Mouse (Mus musculus): ENCODE results near the gene Tnfrsf4.

- TF ChIP-seq USF1 (IDR thresholded peaks at IDR 0.05; ENCODE audit: low read depth) (no peak), MAX (IDR thresholded peaks at IDR 0.05; ENCODE audit: low read depth) (no peak), POLR2AphosphoS2 (IDR thresholded peaks at IDR 0.05; ENCODE audit: insufficient read length, low read depth) (no peak), REST (IDR thresholded peaks at IDR 0.05; ENCODE audit: insufficient read depth, insufficient read length) (no peak), MYOG (IDR thresholded peaks at IDR 0.05; ENCODE audit: control insufficient read depth in 1 of 3, insufficient read depth in 1 of 3, insufficient read length in 2 of 3, low read depth in 2 of 3) (no peak), TCF3 (IDR thresholded peaks at IDR 0.05; ENCODE audit: insufficient read length, low read depth) (no peak), POLR2A (IDR thresholded peaks at IDR 0.05; ENCODE audit: insufficient read length, low read depth) (no peak), TCF12 (IDR thresholded peaks at IDR 0.05; ENCODE audit: insufficient read depth, poor library complexity, severe bottlenecking) (no peak), MYOD1 (IDR thresholded peaks at IDR 0.05; ENCODE audit: control insufficient read depth in 1 of 3, insufficient read length in 2 of 3, low read depth in 2 of 3) (no peak), CEBPB (IDR thresholded peaks at IDR 0.05; ENCODE audit: insufficient read depth, poor library complexity, severe bottlenecking) (no peak), E2F4 (IDR thresholded peaks at IDR 0.05; ENCODE audit: insufficient read depth) (no peak)
Observed at GRCm38 (mm10) chr4:156049779-156050178, 36.1 kb downstream of the Tnfrsf4 start.

All from myocyte (in vitro differentiated cells).